Mouse (Mus musculus) lung, postnatal 10 days (tissue): ENCODE measurements around the gene Msi1.
"Not testable (repeated sequence)": the region's sequence is repeated elsewhere in the genome, so short reads cannot be mapped to it uniquely, and the experiment has no call there.

Experiments
- DNase-seq: peaks from one replicate; pipeline ENCODE4 v3.0.0; 2021

Msi1 gene

DNA sequence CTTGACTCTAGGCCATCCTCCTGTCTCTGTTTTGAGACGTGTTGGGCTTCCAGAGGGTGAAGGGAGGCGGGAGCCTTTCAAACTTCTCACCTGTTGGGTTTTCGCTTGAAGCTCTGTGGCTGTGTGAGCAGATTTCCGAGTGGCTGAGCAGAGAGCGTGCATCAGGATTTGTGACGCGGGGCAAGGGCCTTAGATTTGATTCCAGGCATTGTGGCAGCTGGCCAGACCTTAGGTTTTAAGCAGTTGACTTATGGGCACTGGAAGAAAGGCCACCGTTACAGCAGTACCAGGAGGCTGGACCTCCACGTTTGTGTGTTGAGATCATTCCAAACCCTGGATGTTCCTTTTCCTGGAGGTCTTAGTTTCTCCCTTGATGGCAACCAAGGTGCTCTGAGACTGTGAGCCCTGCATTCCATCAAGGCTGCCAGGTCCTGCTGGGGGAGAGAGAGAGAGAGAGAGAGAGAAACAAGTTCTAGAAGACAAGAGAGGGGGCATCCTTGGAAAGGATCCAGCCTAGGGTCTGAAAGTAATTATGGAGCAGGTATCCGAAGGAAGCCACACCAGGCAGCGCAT lies 5.0 kb downstream of the Msi1 start:
- DNase-seq, result no peak

DNA sequence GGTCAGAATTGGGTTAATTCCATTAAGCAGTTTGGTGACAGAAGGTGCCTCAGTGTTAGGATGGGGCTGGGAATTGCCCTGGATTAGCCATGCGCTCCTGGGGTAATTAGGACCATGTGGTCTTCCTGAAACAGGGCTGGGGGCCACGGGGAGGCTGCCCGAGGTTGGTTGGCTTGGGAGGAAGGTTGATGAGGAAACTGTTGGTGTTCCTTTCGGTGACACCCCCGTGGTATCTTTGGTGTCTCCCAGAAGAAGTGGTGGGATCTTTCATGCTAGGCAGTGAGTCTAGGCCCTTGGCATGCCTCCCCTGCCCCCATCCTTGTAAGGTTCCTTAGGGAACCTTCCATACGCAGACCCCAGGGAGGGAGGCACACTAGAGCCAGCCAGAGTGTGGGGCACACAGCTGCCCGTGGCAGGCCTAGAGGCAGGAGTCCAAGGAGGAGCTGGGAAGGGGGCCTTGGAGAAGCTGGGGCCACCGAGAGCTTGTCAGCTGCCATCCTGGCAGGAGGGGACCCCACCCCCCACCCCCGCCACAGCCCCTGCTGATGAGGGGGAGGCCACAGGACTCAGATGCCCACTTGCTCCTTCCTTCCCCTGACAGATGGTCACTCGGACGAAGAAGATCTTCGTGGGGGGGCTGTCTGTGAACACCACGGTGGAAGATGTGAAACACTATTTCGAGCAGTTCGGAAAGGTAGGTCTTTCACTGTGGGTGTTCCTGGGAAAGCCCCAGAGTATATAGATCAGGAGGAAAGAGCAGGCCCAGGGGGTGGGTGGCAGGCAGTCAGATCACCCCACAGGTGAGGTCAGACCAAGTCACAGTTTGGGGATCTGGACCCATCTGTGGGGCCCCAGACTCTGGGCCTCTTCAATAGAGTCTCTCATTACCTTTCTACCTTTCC lies 5.7 kb downstream of the Msi1 start:
- DNase-seq, result no peak

DNA sequence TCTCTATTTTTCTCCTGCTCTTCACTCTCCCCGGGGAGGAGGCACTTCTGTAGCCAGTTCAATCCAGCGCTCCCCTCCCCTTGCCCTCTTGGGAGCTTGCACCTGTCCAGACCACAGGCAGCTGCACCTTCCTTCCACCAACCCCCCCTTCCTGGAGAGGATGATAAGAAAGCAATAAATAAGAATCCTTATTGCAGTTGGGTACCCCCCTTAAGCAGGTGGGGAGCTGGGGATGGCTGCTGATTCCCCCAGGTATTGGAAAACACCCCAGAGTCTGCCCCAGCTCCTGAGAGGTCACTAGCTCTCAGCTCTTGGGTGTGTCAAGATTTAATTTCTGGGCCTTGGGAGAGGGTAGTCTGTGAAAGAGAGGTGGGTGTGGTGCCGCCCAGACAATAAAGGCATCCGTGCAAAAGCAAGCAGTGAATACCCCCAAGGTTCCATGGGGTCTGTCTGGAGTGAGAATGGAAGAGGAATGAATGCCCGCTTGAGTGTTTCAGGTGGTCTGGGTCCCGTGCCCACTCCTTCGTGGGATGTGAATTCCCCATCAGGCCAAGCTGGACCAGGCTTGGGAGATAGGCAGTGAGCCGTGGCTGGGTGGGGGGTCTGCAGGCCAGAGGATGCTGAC lies 6.5 kb downstream of the Msi1 start:
- DNase-seq, result no peak

DNA sequence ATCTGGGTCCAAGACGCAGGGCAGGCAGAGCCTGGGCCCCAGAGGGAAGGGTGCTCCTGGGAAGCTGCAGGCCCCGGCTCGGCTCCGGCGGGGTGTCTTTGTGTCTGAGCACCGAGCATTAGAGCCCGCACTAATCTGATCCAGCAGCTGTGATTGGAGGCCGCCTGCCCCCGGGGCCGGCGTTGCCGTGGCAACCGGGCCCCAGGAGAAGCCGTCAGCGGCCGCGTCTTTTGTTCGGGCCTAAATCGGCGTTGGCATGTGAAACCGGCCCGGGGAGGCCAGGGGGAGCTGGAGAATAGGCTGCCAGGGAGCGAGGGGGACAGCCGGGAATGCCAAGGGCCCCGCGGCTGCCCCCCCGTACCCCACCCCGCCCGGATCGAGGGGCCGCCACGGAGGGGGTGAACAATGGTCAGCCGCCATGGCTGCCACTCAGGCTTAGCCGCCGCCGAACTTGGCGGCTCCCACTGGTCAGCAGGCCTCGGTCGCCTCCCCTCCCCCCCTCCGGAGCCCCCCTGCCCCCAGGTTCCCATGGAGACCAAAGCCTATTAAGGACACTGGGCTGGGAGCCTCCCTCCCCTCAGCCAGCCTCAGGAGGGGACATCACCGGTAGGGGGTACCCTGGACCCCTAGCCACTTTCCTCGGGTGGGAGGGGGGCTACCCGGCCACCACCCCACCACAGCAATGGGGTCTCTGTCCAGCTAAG lies 7.2 kb downstream of the Msi1 start:
- peak; percentile 60 for DNase-seq

DNA sequence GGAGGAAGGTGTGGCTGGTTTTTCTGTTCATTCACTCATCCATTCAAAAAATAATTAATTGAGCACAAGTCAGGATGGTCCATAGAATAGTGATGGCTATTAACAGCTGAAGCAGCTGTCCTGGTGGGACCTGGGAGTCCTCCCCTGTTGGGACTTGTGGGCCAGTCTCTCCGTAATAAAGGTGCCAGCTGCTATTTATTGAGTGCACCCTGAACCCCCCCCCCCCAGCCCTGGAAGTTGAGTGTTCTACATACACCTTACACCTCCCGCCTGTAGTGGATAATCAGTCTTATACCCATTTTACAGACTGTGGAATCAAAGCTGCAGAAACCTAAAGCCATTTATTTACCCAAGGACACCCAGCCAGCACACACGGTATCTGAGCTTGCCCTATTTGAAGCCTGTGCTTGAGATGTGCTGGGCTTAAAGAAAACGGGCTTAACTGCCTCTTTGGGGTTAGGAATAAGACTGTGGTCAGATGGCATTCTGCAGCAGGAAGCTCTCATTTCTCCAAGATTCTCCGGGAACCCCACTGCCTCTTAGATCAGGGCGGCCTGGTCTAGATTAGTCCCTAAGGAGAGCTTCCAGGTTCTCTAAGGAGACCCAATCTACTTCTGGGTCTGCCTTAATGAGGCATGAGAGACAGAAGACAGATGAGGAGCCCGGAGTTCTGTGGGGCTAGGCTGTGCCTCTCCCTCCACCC lies 8.0 kb downstream of the Msi1 start:
- no peak for DNase-seq

DNA sequence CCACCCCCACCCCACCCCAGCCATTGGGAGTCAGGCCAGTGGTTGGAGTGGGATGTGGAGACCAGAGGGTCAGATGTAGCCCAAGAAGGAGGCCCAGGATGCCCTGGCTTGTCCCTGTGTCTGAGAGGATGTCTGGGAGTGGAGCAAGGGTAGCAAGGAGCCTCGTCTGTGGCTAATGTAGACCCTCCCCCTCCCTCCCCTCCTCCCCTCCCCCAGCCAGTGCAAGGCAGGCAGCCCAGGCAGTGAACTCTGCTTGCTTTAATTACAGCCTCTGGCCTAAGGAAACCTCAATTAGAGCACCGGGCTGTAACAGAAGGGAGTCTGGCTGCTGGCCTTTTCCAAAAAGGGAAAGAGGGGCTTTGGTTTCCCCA lies 8.5 kb downstream of the Msi1 start:
- no peak for DNase-seq

DNA sequence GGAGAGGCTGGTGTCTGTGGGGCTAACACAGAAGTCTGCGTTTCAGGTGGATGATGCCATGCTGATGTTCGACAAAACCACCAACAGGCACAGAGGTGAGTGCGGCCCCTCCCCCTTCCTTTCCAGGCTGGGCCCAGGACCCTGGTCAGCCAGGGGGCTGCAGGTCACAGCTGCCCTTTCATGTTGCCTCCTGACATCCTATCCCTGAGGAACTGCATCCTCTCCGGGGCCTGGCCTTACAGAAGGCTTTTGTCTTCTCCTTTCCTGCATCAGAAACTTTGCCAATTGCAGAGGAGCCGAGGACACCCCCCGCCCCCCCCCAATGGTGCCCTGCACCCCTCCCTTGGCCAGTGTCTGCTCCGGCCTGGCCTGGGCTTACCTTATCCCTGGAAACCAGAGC lies 9.3 kb downstream of the Msi1 start:
- DNase-seq, result no peak

DNA sequence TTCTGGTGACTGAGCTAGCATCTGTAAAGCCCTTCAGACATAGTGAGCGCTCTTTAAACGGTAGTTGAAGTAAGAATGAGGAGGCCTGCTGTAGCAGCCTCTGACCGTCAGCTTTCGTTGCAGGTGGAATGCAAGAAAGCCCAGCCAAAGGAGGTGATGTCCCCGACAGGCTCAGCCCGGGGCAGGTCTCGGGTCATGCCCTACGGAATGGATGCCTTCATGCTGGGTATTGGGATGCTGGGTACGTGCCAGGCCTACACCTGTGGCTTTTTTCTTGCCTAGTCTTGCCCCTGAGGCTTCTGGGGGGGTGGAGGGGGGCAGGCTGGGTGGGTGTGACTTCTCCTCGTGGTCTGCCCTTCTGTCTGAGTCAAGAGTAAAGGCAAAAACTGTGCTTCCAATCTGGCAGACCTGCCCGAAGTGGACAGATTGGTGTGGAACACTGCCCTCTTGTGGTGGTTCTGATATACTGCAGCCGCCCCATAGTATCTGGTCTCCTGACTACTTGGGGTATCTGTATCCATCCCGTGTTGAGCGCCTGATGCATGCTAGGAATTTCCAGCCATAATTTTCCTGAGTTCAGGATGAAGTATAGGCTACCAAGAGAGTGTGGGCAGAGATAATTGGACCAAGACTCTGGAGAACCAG lies 11.9 kb downstream of the Msi1 start:
- peak; percentile 82 for DNase-seq

DNA sequence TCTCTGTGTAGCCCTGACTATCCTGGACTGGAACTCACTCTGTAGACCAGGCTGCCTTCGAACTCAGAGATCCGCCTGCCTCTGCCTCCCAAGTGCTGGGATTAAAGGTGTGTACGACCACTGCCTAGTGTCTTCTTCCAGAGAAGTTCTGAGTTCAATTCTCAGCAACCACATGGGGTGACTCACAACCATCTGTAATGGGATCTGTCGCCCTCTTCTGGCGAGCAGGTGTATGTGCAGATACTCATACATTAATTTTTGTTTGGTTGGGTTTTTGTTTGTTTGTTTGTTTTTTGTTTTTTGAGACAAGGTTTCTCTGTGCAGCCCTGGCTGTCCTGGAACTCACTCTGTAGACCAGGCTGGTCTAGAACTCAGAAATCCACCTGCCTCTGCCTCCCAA lies 13.3 kb downstream of the Msi1 start:
- DNase-seq, result not testable (repeated sequence)

DNA sequence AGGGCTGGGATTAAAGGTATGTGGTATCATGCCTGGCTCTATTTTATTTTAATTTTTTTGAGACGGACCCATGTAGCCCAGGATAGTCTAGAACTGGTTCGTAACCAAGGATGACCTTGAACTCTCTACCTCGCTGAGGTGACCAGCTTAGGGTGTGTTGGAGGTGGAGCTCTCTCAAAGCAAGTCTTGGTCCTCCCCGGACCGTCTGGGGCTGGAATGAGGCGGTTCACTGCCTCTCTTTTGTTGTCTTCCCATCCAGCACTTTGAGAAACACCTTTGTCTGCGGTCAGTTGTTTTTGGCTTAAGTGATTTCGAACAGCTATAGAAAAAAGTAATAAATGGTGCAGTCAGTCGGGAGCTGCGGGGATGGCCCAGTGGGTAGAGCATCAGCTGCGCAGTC lies 14.7 kb downstream of the Msi1 start:
- no peak for DNase-seq

DNA sequence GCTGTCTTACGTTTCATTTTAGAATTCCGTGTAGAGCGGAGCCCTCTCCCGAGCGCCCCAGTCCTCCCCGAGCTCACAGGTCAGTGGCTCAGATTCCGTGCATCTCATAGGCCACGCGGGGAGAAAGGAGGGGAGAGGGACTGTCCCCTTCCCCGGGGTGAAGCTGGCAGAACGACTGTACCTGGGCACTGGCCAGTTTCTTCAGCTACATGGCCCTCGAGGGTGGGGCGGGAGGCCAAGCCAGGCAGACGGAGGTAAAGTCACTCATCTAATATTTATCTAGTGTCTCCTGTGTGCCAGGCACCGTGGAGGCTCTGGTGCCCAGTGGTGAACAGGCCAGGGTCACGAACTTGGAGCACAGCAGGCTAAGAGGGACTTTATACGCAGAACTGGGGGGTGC lies 17.7 kb downstream of the Msi1 start:
- peak; percentile 48 for DNase-seq

DNA sequence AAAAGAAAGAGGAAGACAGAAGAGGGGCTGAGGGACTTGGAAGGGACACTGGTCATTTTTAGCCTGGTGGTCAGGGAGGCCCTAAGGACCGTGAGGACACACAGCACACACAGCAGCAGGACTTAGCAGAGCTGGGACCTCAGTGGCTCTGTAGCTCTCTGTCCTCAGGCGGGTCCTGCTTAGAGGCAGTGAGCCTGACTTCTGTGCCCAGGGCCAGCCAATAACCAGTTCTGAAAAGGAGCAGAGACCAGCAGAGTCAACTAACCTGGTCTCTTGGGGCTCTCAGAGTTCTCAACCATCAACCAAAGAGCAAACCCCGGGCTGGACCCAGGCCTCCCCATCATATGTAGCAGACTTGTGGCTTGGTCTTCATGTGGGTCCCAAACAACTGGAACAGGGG lies 19.8 kb downstream of the Msi1 start:
- DNase-seq, result no peak

DNA sequence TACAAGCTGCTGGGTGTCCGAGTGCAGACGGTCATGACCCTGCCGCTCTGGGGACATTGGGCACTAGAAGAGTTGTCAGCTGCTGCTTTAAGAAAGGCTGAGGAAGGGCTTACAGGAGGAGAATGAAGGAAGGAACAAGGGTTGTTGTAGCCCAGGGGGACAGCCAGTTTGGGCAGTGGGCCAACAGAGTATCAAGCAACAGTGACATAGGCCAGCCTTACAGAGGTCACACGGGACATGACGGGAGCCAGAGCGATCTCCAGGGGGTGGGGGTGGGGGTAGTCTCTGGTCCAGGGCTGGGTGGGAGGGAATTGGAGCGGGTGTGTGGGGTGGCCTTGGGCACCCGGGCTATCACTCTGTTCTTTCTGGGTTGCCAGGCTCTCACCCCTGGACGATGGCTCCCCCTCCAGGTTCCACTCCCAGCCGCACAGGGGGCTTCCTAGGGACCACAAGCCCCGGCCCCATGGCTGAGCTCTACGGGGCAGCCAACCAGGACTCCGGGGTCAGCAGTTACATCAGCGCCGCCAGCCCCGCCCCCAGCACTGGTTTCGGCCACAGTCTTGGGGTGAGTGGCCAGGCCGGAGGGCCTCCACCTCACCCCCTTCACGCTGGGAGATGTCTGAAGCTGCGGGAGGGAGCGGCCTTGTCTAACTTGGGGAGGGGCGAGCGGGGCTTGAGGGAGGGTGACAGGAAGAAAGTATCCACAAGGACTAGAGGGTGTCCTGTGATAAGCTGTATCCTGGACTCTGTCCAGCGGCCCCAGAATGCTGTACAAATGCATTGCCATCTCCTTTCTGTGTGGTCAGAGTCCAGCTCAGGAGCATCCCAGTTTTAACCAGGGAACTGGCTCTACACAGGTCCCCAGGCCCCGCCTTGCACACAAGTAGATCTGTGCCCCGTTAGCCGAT lies 21.3 kb downstream of the Msi1 start:
- no peak for DNase-seq

DNA sequence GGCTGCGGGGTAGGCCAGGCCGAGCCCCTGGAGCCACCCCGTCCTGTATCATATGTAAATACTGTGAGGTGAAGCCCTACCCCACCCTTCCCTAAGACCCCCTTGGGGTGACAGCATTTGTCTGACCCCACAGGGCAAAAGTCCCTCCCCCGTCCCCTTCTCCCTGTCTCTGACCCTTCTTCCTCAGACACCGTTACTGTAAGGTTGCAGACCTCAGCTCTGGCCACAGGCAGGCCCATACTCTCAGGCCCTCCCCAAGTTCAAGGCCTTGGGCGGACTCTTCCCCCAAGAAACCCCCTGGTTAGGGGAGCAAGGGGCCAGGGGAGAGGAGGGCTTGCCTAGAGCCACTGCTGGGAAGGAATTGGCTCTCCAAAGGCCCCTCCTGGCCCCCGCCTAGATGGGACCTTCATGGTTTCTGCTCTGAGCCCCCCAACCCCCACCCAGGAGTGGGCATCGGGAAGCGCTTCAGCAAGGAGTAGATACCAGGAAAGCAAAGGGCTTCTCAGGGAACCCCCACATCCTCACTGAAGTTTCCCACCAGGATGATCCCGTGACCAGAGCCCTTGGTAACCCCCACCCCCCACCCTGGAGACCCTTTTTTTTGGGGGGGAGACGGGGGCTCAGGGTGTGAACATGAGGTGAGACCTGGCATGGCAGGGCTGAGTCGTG lies 25.2 kb downstream of the Msi1 start:
- DNase-seq, result no peak

DNA sequence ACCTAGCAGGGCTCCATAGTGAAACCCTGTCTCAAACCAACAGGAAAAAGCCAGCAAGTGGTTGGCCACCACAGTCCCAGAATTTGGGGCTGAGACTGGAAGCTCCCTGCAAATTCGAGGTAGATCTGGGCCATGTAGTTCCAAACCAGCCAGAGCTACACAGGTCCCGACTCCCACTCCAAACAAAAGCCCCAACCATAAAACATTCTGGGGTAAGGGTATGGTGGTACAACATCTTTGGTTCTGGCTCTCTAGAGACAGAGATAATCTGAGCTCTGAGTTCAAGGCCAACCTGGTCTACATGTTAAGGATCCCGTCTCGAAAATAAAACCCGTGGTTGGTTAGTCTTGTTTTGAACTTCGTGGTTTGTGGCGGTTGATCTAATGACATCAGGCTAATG lies 26.4 kb downstream of the Msi1 start:
- DNase-seq, result no peak

DNA sequence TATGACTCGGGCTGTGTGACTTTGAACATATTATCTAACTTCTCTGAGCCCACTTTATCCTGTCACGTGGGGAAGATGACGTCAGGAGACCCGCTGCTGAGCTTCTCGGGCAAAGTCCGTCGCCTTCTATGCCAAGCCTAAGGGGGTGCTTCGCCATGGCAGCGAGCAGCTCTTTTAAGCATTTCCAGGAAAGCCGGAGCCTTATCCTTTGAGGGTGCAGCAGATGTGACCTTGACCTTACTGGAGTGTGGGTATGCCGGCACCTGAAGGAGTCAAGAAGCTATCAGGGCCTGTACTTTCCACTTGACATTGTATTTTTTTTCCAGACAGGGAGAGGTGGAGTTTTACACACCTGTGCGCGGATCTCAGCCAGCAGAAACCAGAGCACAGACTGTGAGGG lies 29.5 kb downstream of the Msi1 start:
- DNase-seq, result no peak

DNA sequence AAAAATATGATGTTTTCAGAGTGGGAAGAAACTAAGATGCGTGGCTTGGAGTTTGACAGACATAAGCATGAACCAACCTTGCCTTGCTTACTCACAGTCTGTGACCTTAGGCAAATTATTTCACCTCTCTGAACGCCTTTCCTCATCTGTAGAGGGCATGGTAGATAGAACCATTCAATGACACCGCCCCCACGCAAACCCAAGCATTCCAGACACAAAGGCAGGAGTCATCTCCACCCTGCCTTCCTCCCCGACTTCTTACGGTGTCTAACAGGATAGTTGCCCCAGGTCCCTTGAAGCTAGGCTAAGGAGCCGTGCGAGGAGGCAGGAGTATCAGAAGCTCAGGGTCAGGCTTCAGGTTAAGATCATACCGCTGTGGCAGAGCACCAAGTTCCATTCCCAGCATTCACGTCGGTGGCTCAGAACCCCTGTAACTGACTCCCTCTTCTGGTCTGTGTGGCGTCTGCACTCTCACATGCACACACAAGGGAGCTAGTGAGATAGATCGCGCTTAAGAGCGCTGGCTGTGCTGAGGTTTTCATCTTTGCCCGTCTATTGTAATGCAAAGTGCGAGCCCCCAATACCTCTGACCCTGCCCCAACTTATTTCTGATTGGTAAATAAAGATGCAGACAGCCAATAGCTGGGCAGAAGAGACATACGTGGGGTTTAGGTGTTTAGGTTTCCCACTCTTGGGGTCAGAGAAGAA lies 35.2 kb downstream of the Msi1 start:
- no peak for DNase-seq

DNA sequence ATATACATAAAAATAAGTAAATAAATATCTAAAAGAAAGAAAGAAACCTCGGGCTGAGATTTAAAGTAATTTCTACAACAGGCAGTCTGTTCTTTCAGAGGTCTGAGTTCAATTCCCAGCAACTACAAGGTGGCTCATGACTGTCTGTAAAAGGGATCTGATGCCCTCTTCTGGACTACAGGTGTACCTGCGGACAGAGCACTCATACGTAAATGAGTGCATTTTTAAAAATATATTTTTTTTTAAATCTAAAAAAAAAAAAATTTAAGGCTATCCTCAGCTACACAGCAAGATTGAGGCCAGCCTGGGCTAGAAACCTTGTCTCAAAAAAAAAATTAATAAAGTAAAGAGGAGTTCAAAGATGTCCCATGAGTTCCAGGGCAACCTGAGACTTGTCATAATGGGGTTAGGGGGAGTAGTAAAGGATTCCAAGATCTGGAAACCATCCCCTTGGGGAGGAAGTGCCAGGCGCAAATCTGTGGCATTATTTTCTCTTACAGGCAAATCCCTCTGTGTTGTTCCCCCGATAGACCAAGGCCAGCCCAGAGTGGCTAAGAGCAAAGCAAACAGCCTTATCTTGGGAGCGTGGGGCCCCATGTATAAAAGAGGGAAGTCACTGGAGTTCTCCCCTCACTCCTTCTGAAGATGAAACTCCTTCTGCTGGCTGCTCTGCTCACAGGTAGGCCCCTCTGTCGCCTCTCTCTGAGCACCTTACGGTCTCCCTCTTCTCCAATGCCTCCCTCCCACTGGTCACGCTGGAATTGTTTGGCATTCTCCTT lies 36.4 kb downstream of the Msi1 start, which contains the start of gene Pla2g1b:
Pla2g1b (plus strand) TSS at position 621 of the 779 bp plus-strand sequence.
- peak; percentile 32 for DNase-seq

DNA sequence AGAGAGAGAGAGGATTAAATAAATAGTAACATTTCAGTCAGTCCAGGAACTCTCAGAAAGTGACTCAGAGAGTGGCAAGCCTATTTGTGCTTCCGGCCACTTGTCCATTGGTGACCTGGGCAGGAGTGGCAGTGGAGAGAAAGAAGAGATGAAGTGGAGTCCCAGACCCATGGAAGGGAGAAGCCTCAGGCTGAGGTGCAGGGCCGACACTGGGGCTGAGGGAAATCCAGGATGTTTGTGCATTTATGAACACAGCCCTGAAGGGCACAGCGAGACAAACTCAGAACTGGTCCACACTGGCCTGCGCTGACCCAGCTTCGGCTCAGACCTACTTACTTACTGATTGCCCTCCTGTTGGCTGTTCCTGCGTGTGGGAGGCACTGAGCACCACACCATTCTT lies 40.4 kb downstream of the Msi1 start:
- DNase-seq, result peak; percentile 66
